Mouse (Mus musculus) left cerebral cortex, postnatal 25 days (tissue): ENCODE measurements around the gene Tmc2. TPM values are rescaled to one million over a fixed set of nuclear protein-coding genes. Genes with fewer than 3 reads are reported as not detected.

ENCODE experiments used
- DNase-seq, 2 experiments: peaks; one replicate each; pipeline ENCODE4 v3.0.0; 2022; ENCODE audit warnings: low spot score in 2 of 2, mixed read lengths in 1 of 2
- intact Hi-C: fragments of 180-260 bp; cut with DNase I; formaldehyde crosslinking; loops from one replicate; pipeline ENCODE4 v1.15.1; 2025
- total RNA-seq, 2 experiments: library from RNA; stranded (reverse); gene quantifications; 2 replicates each; pipeline ENCODE4 v1.2.3; 2021

The Tmc2 gene
- total RNA-seq, 2 experiments from 2014 or later = not detected

DNA sequence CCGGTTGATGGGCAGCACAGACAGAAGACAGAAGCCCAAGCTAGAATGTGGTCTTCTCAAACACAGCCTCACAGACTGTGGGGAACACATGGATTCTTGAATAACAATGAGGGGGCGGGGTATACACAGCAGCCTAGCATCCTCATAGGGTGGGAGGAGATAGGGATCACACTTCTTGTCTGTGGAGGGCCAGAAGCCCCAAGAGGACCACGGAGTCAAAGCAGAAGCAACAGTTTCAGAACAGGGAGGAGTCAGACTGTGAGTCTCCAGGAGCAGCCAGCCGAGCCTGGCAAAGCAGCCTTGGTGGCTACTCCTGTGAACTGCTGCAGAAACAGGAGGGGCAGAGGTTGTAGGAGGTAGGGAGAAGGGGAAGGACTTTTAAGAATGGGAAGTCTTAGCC lies 98.5 kb downstream of the Tmc2 start:
- intact Hi-C loops = loop anchor here (10.0 kb wide), 1 partner anchor 241 kb away; no protein-coding TSS in a partner anchor
- no peak for DNase-seq

DNA sequence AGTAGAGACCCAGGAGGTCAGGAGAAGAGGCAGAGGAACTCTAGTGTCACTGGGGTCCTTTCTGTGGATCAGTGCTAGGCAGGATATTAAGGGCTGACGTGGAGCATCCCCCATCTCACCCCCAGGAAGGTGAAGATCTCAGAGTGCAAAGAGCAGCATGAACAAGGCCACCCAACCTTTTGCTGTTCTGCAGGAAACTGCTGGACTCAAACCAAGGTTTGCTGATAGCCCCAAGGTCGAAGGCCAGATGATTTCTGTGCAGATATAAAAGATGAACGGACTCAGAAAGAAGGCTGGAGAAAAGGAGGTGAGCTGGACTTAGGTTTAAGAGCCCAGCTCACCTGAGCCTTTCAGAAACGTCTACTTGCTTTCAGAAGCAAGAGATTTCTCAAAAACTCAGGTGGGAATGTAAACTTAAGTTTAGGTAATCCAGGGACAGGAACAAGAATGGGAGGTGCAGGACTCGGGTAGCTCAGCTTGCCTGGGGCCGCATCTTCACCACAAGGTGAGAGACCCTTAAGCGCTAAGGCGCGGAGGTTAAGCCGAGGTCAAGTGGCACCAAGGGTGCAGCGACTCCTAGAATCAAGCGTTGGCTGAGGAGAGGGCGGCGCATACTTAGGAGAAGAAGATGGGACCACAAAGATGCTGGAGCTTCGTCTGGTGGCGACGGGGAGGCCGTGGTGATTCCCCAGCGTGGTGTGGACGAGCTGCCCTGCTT lies 99.4 kb downstream of the Tmc2 start:
- no peak for DNase-seq
- intact Hi-C loops = loop anchor here (10.0 kb wide), 1 partner anchor 240 kb away; no protein-coding TSS in a partner anchor

DNA sequence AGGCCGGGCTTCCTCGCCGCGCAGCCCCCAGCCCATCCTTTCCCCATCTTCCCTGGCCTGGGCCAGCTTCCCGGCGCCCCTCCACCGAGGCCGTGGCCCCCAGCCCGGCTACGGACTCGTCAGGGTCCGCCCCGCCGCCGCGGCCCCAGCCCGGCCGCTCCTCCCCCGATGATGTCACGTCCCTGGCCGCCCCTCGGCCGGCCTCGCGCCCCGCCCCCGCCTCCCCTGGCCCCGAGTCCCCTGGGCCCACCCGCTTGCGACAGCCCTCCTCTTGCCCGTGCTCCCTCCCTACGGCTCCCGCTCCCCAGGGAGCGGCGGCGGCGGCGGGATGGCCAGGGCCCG lies 99.9 kb downstream of the Tmc2 start, which contains the start of gene Ebf4:
Ebf4 (plus strand) TSS at position 234 of the 342 bp plus-strand sequence.
- peak in 1 of 2 experiments; percentile 23 for DNase-seq
- intact Hi-C loops = loop anchor here (10.0 kb wide), 1 partner anchor 240 kb away; no protein-coding TSS in a partner anchor

DNA sequence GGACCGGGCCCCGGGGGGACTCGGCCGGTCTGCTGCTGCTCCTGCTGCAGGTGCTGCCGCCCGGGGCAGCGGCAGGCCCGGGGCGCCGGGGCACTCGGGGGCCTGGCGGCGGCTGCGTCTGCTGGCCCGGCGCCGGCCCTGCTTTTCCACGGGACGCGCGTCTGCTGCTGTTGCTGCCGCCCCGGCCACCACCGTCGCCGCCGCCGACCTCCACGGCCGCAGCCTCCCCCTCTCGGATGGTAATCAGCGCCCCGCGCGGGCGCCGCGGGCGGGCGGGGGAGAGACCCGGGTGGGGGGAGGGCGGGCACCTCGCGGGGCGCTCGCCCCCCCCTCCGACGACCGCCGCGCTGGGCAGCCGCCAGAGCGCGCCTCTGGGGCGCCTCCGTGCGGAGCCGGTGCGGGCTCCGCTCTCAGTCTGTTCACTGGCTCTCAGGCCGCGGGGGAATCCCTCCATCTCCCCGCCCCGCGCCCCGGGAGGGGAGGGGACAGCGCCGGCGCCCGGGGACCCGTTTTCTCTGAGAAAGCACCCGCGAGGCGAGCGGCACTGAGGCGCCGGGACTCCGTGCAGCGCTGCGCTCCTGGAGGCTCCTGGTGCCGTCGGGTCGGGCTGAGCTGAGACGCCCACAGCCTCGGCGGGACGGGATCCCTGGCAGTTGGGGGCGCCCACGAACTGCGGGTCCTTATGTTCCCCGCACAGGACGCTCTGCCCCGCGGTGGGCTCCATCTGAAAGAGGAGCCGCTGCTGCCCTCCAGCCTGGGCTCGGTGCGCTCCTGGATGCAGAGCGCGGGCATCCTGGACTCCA lies 100.5 kb downstream of the Tmc2 start:
- intact Hi-C loops = loop anchor here (10.0 kb wide), 1 partner anchor 239 kb away; no protein-coding TSS in a partner anchor
- DNase-seq = peak; percentile 54 to 55

DNA sequence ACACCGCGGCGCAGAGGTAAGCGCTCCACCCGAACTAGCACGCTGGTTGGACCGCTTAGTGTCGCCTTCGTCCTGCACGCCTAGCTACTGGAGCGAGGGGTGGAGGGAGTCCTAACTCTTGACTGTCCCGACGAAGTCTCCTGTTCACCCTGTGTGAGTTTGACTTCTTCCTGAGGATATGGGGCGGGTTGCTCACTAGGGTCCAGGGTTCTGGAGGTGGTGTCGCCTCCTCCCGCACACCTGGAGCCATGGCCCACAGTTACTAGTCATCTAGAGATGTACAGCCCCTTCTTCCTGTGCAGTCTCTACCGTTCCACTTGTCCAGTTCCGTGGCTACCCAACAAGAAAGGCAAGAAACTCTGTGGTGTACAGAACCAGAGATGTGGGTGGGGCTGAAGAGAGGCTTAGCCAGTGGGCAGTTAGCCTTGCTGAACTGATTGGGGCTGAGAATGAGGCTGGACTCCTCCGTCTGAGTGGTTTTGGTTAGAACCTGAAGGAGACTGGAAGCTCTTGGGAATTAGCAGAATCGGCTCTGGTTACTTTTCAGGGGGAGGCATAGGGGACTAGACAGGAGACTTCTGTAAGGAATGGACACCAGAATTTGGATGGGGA lies 101.2 kb downstream of the Tmc2 start:
- intact Hi-C loops = loop anchor here (10.0 kb wide), 1 partner anchor 239 kb away; no protein-coding TSS in a partner anchor
- DNase-seq = no peak

DNA sequence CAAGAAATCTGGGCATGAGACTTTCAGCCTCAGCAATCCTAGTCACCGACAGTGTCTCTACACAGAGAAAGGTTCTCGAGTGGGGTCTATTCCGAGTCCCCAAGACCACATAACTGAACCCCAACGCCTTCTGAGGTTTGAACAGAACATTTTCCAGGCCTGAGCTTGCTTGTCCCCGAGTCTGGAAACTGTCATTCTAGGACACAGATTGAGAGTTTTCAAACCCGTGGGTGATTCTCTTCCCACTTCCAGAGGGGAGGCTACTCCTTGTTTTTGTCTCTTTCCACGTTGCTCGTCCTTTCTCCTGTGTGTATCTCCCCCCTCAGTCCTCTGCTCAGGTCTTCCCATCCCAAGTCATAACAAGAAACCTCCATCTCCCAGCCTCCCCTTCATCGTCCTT lies 102.6 kb downstream of the Tmc2 start:
- DNase-seq = no peak
- intact Hi-C loops = loop anchor here (10.0 kb wide), 1 partner anchor 237 kb away; no protein-coding TSS in a partner anchor

DNA sequence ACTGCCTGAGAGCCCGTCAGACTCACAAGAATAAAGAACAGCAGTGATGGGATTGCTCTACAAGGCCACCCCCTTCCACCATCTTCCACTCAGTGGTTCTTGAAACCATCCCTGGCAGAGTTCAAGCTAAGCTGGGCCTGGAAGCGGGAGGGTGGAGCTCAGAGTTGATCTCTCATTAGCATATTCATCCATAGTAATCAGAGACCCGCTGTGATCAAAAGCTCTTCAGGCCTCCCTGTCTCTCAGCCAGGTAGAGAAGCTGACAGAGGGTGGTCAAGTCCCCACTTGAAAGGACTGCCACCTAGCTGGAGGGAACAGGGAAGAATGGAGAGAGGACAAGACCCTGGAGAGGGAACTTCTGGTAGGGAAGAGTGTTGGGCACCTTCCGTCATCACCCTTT lies 108.0 kb downstream of the Tmc2 start:
- DNase-seq = no peak
- intact Hi-C loops = no loop called here

Other genes starting within 250 kb of the Tmc2 start
- gene Tgm3, start 182.8 kb upstream of the Tmc2 start, total RNA-seq = 1 to 10 TPM; 3.0 to 4.4 TPM
- under 1 TPM in 1 of 2 experiments, not detected in 1; 0.16 TPM for gene Tgm6, start 82.8 kb upstream of the Tmc2 start, total RNA-seq
- 100 to 1,000 TPM in 1 of 2 experiments, 10 to 100 TPM in 1; 93.6 to 109 TPM for gene Snrpb, start 15.8 kb upstream of the Tmc2 start, total RNA-seq
- gene Nop56, start 79.2 kb downstream of the Tmc2 start, total RNA-seq = 100 to 1,000 TPM; 112 to 113 TPM
- gene Idh3b, start 89.4 kb downstream of the Tmc2 start, total RNA-seq = 100 to 1,000 TPM; 267 to 269 TPM
- 1 to 10 TPM; 7.8 to 8.3 TPM for gene Ebf4, start 100.0 kb downstream of the Tmc2 start, total RNA-seq
- 1 to 10 TPM; 5.5 to 7.4 TPM for gene Cpxm1, start 202.4 kb downstream of the Tmc2 start, total RNA-seq
- not detected for gene Gm28372, start 210.0 kb downstream of the Tmc2 start, total RNA-seq
- gene 1700020A23Rik, start 210.1 kb downstream of the Tmc2 start, total RNA-seq = not detected
- not detected for gene Tmem239, start 211.3 kb downstream of the Tmc2 start, total RNA-seq
- 10 to 100 TPM; 83.5 to 88.3 TPM for gene Vps16, start 229.1 kb downstream of the Tmc2 start, total RNA-seq
- gene Pced1a, start 229.5 kb downstream of the Tmc2 start, total RNA-seq = 10 to 100 TPM; 20.2 to 23.1 TPM